Mouse (Mus musculus) forebrain, embryonic 12.5 days (tissue): ENCODE measurements around the gene Luc7l2. TPM values are rescaled to one million over a fixed set of nuclear protein-coding genes. Genes with fewer than 3 reads are reported as not detected.

Experiments used
- ATAC-seq: fragments of 200-750 bp; cut with Nextera tagmentation; 2 replicates; pipeline ENCODE4 v1.8.0; 2017; ENCODE audit warnings: moderate TSS enrichment; ENCODE audit not compliant: low FRiP score
- H3K27ac ChIP-seq: fragments of 300-500 bp; sonication (generic); 2 replicates; pipeline ENCODE4 v1.5.1; 2016; ENCODE audit warnings: mild to moderate bottlenecking
- H3K27me3 ChIP-seq: fragments of 300-500 bp; sonication (generic); 2 replicates; pipeline ENCODE4 v1.6.1; 2016; ENCODE audit warnings: mild to moderate bottlenecking
- H3K36me3 ChIP-seq: fragments of 300-500 bp; sonication (generic); replicated peaks from 2 replicates; pipeline ENCODE4 v1.6.1; 2016; ENCODE audit warnings: mild to moderate bottlenecking
- H3K4me1 ChIP-seq: fragments of 300-500 bp; sonication (generic); 2 replicates; pipeline ENCODE4 v1.6.1; 2016
- H3K4me2 ChIP-seq: fragments of 300-500 bp; sonication (generic); 2 replicates; pipeline ENCODE4 v1.6.1; 2016; ENCODE audit warnings: mild to moderate bottlenecking, moderate library complexity
- H3K4me3 ChIP-seq: fragments of 300-500 bp; sonication (generic); replicated peaks from 2 replicates; pipeline ENCODE4 v1.5.1; 2016; ENCODE audit warnings: mild to moderate bottlenecking
- H3K9ac ChIP-seq: fragments of 300-500 bp; sonication (generic); 2 replicates; pipeline ENCODE4 v1.6.1; 2016; ENCODE audit warnings: mild to moderate bottlenecking
- H3K9me3 ChIP-seq: fragments of 300-500 bp; sonication (generic); 2 replicates; pipeline ENCODE4 v1.6.1; 2016
- WGBS: fragments of 180-500 bp; shearing (Covaris S2); methylation state at CpG from one replicate; pipeline ENCODE4 v1.1.7; 2016; 5-methylcytosine and 5-hydroxymethylcytosine counted together
- polyA plus RNA-seq: library from polyadenylated mRNA; unstranded; fragments of >200 nt; fragmentation: Nextera tagmentation; extraction: Ambion mirVana; gene quantifications from 2 replicates; pipeline ENCODE4 v1.2.1, GENCODE M21; 2016

Luc7l2 gene
- polyA plus RNA-seq, 1 experiment from 2014 or later, result 46.7 TPM

DNA sequence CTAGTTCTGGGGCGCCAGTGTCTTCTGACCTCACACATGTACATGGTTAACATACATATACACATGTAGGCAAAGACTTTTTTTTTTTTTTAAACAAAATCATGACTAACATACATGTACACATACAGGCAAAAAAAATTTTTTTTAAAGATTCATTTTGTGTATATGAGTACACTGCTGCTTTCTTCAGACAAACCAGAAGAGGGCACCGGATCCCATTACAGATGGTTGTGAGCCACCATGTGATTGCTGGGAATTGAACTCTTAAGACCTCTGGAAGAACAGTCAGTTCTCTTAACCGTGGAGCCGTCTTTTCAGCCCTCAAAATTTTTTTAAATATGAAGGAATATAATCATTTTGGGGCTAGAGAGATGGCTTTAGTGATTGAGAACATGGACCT is 46.3 kb downstream of the Luc7l2 start:
- Histone ChIP-seq H3K4me3 (no peak overlapping the region), H3K9me3 (no peaks in the 10 kb centered on the region), H3K27ac (no peak overlapping the region), H3K9ac (no peak overlapping the region), H3K36me3 (peaks cover 58% of the 10 kb centered on the region), H3K27me3 (no peaks in the 10 kb centered on the region), H3K4me1 (no peaks in the 10 kb centered on the region), H3K4me2 (no peak overlapping the region)
- 88% methylated on average over 4 of the region's 4 CpGs for WGBS
- no peak for ATAC-seq

- H3K27me3 ChIP-seq, result no peaks in the 10 kb centered on the region
- WGBS, result 87% methylated on average over 2 of the region's 2 CpGs
- ATAC-seq, result no peak
- H3K4me2 ChIP-seq, result no peak overlapping the region
- H3K9me3 ChIP-seq, result no peaks in the 10 kb centered on the region
- no peak overlapping the region for H3K4me3 ChIP-seq
- no peak overlapping the region for H3K9ac ChIP-seq
- H3K36me3 ChIP-seq, result peaks cover 31% of the 10 kb centered on the region
- no peaks in the 10 kb centered on the region for H3K4me1 ChIP-seq
- H3K27ac ChIP-seq, result no peak overlapping the region
Measured at GRCm38 (mm10) chr6:38609892-38610291, 58.8 kb downstream of the Luc7l2 start.

DNA sequence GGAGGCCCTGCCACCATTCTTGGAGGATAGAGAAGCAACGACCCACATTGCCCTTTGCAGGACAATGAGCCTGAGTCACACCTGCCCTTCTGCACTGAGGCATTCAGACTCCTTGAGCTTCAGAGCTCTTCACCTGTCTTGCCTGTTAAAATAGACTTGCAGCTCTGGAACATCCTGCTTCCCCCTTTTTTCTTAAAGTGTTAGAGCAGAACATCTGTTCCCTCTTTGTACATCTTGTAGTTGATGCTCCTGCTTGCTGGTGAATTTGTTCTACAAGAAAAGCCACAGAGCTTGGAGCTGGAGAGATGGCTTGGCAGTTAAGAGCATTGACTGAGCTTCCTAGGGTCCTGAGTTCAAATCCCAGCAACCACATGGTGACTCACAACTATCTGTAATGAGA is 71.3 kb downstream of the Luc7l2 start:
- no peaks in the 10 kb centered on the region for H3K4me1 ChIP-seq

DNA sequence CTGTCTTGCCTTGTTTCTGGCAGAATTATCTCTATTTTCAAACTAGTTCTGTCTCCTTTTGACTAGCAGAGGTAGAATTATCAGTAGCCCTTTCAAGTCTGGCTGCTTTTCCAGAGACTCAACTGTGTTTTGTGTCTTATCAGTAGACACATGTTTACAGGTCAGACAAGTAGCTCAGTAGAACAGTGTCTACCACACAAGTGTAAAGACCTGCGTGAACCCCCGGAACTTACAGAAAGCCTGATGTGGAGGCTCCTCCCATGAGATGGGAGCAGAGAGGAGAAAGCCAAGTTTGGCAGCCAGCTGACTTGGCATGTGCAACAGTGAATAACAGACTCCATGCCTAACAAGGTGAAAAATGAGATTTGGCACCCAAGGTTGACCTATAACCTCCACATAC is 72.3 kb downstream of the Luc7l2 start:
- no peak for ATAC-seq
- Histone ChIP-seq H3K27ac (no peak overlapping the region), H3K4me1 (no peaks in the 10 kb centered on the region), H3K4me3 (no peak overlapping the region), H3K27me3 (no peaks in the 10 kb centered on the region), H3K9me3 (0 out of 2 replicates have a peak, but pooled peaks cover 2% of the 10 kb centered on the region), H3K4me2 (no peak overlapping the region), H3K36me3 (peaks cover 44% of the 10 kb centered on the region), H3K9ac (no peak overlapping the region)
- WGBS, result 100% methylated on average over 2 of the region's 2 CpGs

More for the DNA sequence above, 71.3 kb downstream of the Luc7l2 start:
- H3K27ac ChIP-seq, result no peak overlapping the region
- H3K9ac ChIP-seq, result no peak overlapping the region
- H3K27me3 ChIP-seq, result no peaks in the 10 kb centered on the region
- H3K36me3 ChIP-seq, result peaks cover 51% of the 10 kb centered on the region
- 87% methylated on average over 1 of the region's 1 CpGs for WGBS
- no peak overlapping the region for H3K4me3 ChIP-seq
- H3K9me3 ChIP-seq, result 0 out of 2 replicates have a peak, but pooled peaks cover 9% of the 10 kb centered on the region
- ATAC-seq, result no peak
- no peak overlapping the region for H3K4me2 ChIP-seq

DNA sequence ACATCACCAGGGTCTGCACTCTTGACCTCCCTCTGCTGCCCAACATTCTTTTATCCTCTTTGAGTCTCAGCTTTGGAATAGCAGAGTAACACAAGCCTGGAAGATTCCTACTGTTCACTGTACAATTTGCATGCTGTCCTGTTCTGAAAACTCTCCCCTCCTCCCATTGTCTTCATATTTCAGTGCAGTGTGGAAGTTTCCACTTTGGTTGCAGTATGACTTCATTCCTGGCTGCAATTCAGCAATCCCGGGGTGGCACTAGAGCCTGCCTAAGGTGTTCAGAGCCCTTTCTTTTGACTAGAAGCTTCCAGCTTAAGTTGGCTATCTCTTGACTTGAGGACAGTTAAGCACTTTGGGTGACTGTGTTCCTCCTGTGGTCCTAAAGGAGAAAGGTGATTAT is 73.3 kb downstream of the Luc7l2 start:
- H3K4me2 ChIP-seq, result no peak overlapping the region
- H3K27ac ChIP-seq, result no peak overlapping the region
- 79% methylated on average over 1 of the region's 1 CpGs for WGBS
- H3K4me3 ChIP-seq, result no peak overlapping the region
- H3K9me3 ChIP-seq, result no peaks in the 10 kb centered on the region
- peaks cover 35% of the 10 kb centered on the region for H3K36me3 ChIP-seq
- H3K9ac ChIP-seq, result no peak overlapping the region
- H3K4me1 ChIP-seq, result no peaks in the 10 kb centered on the region
- ATAC-seq, result no peak
- no peaks in the 10 kb centered on the region for H3K27me3 ChIP-seq

DNA sequence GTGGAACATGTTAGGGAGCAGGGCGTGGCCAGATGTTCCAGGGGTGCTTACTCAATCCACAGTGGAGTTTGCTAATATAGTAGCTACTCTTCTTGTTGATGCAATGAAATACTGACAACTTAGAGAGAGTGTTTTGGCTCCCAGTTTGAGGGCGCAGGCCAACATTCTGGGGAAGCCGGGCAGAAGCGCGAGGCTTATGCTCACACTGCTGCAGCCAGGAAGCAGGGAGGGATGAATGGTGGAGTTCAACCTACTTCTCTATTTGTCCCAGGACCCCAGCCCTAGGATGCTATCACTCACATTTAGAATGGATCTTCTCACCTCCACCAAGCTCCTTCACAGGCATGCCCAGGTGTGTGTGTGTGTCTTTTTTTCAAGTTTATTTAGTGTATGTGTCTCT is 75.0 kb downstream of the Luc7l2 start:
- Histone ChIP-seq H3K27ac (no peak overlapping the region), H3K9ac (no peak overlapping the region), H3K36me3 (peaks cover 24% of the 10 kb centered on the region; the same call in 1 of the 2 replicates), H3K9me3 (no peaks in the 10 kb centered on the region), H3K4me2 (no peak overlapping the region), H3K4me3 (no peak overlapping the region), H3K4me1 (no peaks in the 10 kb centered on the region), H3K27me3 (no peaks in the 10 kb centered on the region)
- 96% methylated on average over 5 of the region's 5 CpGs for WGBS
- no peak for ATAC-seq

- no peak overlapping the region for H3K4me2 ChIP-seq
- no peak for ATAC-seq
- H3K9ac ChIP-seq, result no peak overlapping the region
- H3K4me1 ChIP-seq, result no peaks in the 10 kb centered on the region
- no peaks in the 10 kb centered on the region for H3K27me3 ChIP-seq
- H3K9me3 ChIP-seq, result no peaks in the 10 kb centered on the region
- H3K4me3 ChIP-seq, result no peak overlapping the region
- H3K27ac ChIP-seq, result no peak overlapping the region
- peaks cover 24% of the 10 kb centered on the region; the same call in 1 of the 2 replicates for H3K36me3 ChIP-seq
- 99% methylated on average over 4 of the region's 4 CpGs for WGBS
Measured at GRCm38 (mm10) chr6:38627081-38627480, 75.9 kb downstream of the Luc7l2 start.

GRCm38 (mm10) chr6:38627486-38627885 is 76.4 kb downstream of the Luc7l2 start:
- Histone ChIP-seq H3K27ac (no peak overlapping the region), H3K27me3 (no peaks in the 10 kb centered on the region), H3K9me3 (no peaks in the 10 kb centered on the region), H3K4me1 (no peaks in the 10 kb centered on the region), H3K9ac (no peak overlapping the region), H3K36me3 (peaks cover 21% of the 10 kb centered on the region; the same call in 1 of the 2 replicates), H3K4me2 (no peak overlapping the region), H3K4me3 (no peak overlapping the region)
- WGBS, result 91% methylated on average over 4 of the region's 4 CpGs
- ATAC-seq, result no peak

DNA sequence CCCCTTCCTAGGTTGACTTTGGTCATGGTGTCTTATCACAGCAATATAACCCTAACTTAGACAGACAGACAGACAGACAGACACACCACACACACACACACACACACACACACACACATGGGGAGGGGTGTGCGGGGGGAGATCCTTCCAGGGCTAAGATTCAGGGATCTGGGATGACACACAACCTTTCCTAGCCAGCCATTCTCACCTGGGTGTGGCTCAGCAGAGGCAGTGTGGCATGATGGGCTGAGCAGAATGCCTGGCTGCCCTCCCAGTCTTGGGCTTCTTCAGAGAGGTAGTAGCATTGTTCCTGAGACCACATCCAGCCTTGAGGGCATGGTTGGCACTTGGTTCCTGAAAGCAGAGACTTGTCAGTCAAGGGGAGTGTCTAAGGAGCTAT is 78.4 kb downstream of the Luc7l2 start:
- Histone ChIP-seq H3K36me3 (0 out of 2 replicates have a peak, but pooled peaks cover 12% of the 10 kb centered on the region), H3K9me3 (no peaks in the 10 kb centered on the region), H3K9ac (no peak overlapping the region), H3K27me3 (peaks cover 13% of the 10 kb centered on the region), H3K4me3 (no peak overlapping the region), H3K4me1 (no peaks in the 10 kb centered on the region), H3K4me2 (no peak overlapping the region), H3K27ac (no peak overlapping the region)
- no peak for ATAC-seq
- 94% methylated on average over 1 of the region's 1 CpGs for WGBS

DNA sequence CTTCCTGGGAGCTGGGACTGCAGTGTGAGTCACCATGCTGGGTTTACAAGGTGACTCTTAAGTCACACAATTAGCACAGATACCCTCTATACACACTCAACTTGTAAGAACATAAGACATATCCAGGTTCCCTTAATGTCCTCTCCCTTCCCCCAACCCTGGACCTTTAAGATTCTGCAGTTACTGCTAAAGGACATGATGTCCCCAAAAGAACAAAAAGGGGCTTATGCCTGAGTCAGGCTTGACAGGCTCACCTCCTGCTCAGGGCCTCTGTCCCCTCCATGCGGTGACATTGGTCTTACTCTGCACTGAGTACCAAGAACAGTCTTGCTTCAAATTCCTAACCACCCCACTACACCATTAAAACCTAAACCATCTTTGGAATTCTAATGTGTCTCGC is 81.7 kb downstream of the Luc7l2 start:
- Histone ChIP-seq H3K9ac (no peak overlapping the region), H3K36me3 (0 out of 2 replicates have a peak, but pooled peaks cover 4% of the 10 kb centered on the region), H3K27ac (no peak overlapping the region), H3K9me3 (no peaks in the 10 kb centered on the region), H3K4me2 (no peak overlapping the region), H3K4me3 (no peak overlapping the region), H3K4me1 (peaks cover 17% of the 10 kb centered on the region), H3K27me3 (peaks cover 45% of the 10 kb centered on the region)
- whole genome bisulfite sequencing, result 87% methylated on average over 2 of the region's 2 CpGs
- no peak for ATAC-seq

DNA sequence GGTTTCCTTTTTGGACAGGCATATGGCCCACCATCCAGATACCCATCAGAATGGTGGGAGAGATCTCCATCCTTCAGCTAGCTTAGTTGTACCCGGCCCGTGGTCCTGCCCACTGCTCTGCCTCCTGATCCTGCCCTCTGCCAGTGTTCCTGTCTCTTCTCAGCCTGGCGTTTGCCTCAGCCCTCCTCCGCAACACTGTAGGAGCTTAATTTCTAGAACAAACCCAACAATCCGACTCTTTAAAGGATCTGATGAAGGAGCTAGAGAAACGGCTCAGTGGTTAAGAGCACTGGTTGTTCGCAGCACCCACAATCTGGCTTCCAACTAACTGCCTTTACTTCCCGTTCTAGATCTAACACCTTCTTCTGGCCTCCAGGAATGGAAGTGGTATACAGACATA is 83.3 kb downstream of the Luc7l2 start:
- Histone ChIP-seq H3K9me3 (no peaks in the 10 kb centered on the region), H3K4me2 (no peak overlapping the region), H3K9ac (no peak overlapping the region), H3K27ac (no peak overlapping the region), H3K4me3 (no peak overlapping the region), H3K36me3 (0 out of 2 replicates have a peak, but pooled peaks cover 4% of the 10 kb centered on the region), H3K27me3 (peaks cover 60% of the 10 kb centered on the region), H3K4me1 (peaks cover 17% of the 10 kb centered on the region)
- 78% methylated on average over 8 of the region's 8 CpGs for WGBS
- ATAC-seq, result no peak

- H3K27me3 ChIP-seq, result peaks cover 77% of the 10 kb centered on the region
- peak overlapping the region; percentile 52 for H3K9ac ChIP-seq
- H3K4me3 ChIP-seq, result peak overlapping the region; percentile 56
- H3K4me2 ChIP-seq, result peak overlapping the region; percentile 100
- peaks cover 17% of the 10 kb centered on the region for H3K4me1 ChIP-seq
- 0 out of 2 replicates have a peak, but pooled peaks cover 4% of the 10 kb centered on the region for H3K36me3 ChIP-seq
- no peak overlapping the region for H3K27ac ChIP-seq
- no peaks in the 10 kb centered on the region for H3K9me3 ChIP-seq
- ATAC-seq, result peak; percentile 54
- WGBS, result 2% methylated on average over 62 of the region's 72 CpGs
Measured at GRCm38 (mm10) chr6:38635941-38636851, 85.1 kb downstream of the Luc7l2 start.
